Comparison of ENCODE assay signal across 33 mouse cellular contexts in genomic region chrX:13029996-13030395, GRCm38 (mm10).
"Had no signal": no experiment of that assay in that cellular context is flagged by ENCODE, and none has a peak within 500 bp of the region (broad histone marks: within the 10 kb centered on the region; RNA-seq: fewer than 3 reads in every experiment).

No protein-coding gene starts in this region.

- H3K9ac ChIP-seq: limb, embryonic 12.5 days; limb, embryonic 13.5 days; limb, embryonic 15.5 days; liver, embryonic 12.5 days; liver, embryonic 13.5 days; liver, embryonic 14.5 days; liver, embryonic 15.5 days; liver, postnatal 0 days; lung, embryonic 14.5 days; lung, embryonic 15.5 days; midbrain, embryonic 12.5 days; midbrain, embryonic 13.5 days; midbrain, embryonic 15.5 days; neural tube, embryonic 12.5 days; neural tube, embryonic 13.5 days had no signal

- H3K4me3 ChIP-seq: limb, embryonic 10.5 days; limb, embryonic 12.5 days; limb, embryonic 13.5 days; limb, embryonic 15.5 days; liver, embryonic 12.5 days; liver, embryonic 13.5 days; liver, embryonic 15.5 days; lung, embryonic 15.5 days; megakaryocyte, embryonic 14.5 days; midbrain, embryonic 10.5 days; midbrain, embryonic 12.5 days; midbrain, embryonic 13.5 days; midbrain, embryonic 15.5 days; myocyte; neural tube, embryonic 12.5 days; neural tube, embryonic 13.5 days had no signal

- DNase-seq: left cerebral cortex, postnatal 4 days; liver; liver, embryonic 13.5 days; liver, postnatal 0 days; lung, adult 18-20 months; lung, adult 2 months; lung, embryonic 14.5 days; lung, postnatal 10 days; lung, postnatal 14 days; lung, postnatal 36 days; lung, postnatal 4 days; midbrain, embryonic 14.5 days had no signal

- H3K36me3 ChIP-seq: limb, embryonic 10.5 days; limb, embryonic 12.5 days; limb, embryonic 13.5 days; limb, embryonic 15.5 days; liver, embryonic 12.5 days; liver, embryonic 13.5 days; liver, embryonic 15.5 days; lung, embryonic 15.5 days; midbrain, embryonic 10.5 days; midbrain, embryonic 12.5 days; midbrain, embryonic 13.5 days; midbrain, embryonic 15.5 days; neural tube, embryonic 12.5 days; neural tube, embryonic 13.5 days had no signal

- H3K4me1 ChIP-seq: limb, embryonic 10.5 days; limb, embryonic 12.5 days; limb, embryonic 13.5 days; limb, embryonic 15.5 days; liver, embryonic 12.5 days; liver, embryonic 13.5 days; liver, embryonic 15.5 days; lung, embryonic 15.5 days; megakaryocyte, embryonic 14.5 days; midbrain, embryonic 10.5 days; midbrain, embryonic 12.5 days; midbrain, embryonic 13.5 days; midbrain, embryonic 15.5 days; neural tube, embryonic 12.5 days; neural tube, embryonic 13.5 days had no signal

- H3K4me2 ChIP-seq: limb, embryonic 12.5 days; limb, embryonic 13.5 days; limb, embryonic 15.5 days; liver, embryonic 11.5 days; liver, embryonic 12.5 days; liver, embryonic 13.5 days; liver, embryonic 15.5 days; lung, embryonic 14.5 days; lung, embryonic 15.5 days; midbrain, embryonic 11.5 days; midbrain, embryonic 12.5 days; midbrain, embryonic 13.5 days; midbrain, embryonic 15.5 days; neural tube, embryonic 12.5 days; neural tube, embryonic 13.5 days had no signal

- ATAC-seq: liver, embryonic 12.5 days; liver, postnatal 0 days; lung, postnatal 0 days; midbrain, embryonic 13.5 days; midbrain, embryonic 15.5 days; midbrain, embryonic 16.5 days had no signal

- H3K27me3 ChIP-seq: limb, embryonic 13.5 days; limb, embryonic 15.5 days; liver, embryonic 12.5 days; liver, embryonic 13.5 days; liver, embryonic 15.5 days; lung, embryonic 15.5 days; megakaryocyte, embryonic 14.5 days; midbrain, embryonic 12.5 days; midbrain, embryonic 13.5 days; midbrain, embryonic 15.5 days; neural tube, embryonic 12.5 days; neural tube, embryonic 13.5 days had no signal

- H3K27ac ChIP-seq: limb, embryonic 10.5 days; limb, embryonic 12.5 days; limb, embryonic 13.5 days; limb, embryonic 15.5 days; liver, embryonic 12.5 days; liver, embryonic 13.5 days; liver, embryonic 14.5 days; liver, embryonic 15.5 days; lung, embryonic 15.5 days; macrophage; midbrain, embryonic 10.5 days; midbrain, embryonic 12.5 days; midbrain, embryonic 13.5 days; midbrain, embryonic 15.5 days; neural tube, embryonic 12.5 days; neural tube, embryonic 13.5 days had no signal

- H3K9me3 ChIP-seq: limb, embryonic 10.5 days; limb, embryonic 12.5 days; limb, embryonic 13.5 days; limb, embryonic 15.5 days; liver, embryonic 12.5 days; liver, embryonic 13.5 days; liver, embryonic 15.5 days; lung, embryonic 15.5 days; midbrain, embryonic 10.5 days; midbrain, embryonic 12.5 days; midbrain, embryonic 13.5 days; midbrain, embryonic 15.5 days; neural tube, embryonic 12.5 days had no signal
